Mouse (Mus musculus): ENCODE measurements around the gene Gm20388. TPM values are rescaled to one million over a fixed set of nuclear protein-coding genes. Genes with fewer than 3 reads are reported as not detected.

Gene Gm20388
- total RNA-seq, 1 experiment: 27.0 TPM

DNA sequence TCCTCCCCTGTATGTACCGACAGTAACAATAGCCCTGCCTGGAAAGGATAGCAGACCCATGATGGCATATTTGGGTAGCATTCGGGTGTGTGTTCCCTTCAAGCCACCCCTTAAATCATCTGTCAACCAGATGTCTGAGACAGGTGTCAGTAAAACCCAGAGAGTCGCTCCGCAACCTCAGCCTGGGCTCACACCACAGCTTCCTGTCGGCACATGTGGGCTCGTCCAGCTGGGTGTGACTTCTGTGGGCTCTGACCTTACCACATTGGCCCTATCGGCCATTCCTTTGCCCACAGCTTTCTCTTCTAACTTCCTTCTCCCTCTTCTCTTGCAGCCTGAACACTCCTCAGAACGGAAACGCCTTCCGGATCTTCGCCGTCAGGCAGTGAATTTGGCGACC, 139.3 kb downstream of the Gm20388 start:
- no peak overlapping the region for H3K4me3 ChIP-seq (ENCODE audit: insufficient read depth in 1 of 2, low read depth in 1 of 2, low read length in 2 of 2, poor library complexity in 1 of 2, severe bottlenecking in 1 of 2)
- in situ Hi-C loops (cut with MboI; ENCODE audit: low sequenced_read_pairs in 2 of 2, unreplicated experiment in 2 of 2): no loop called here
- H3K27ac ChIP-seq (ENCODE audit: insufficient read depth, low read depth, low read length, poor library complexity, severe bottlenecking): no peak overlapping the region
- TF ChIP-seq HCFC1 (IDR thresholded peaks at IDR 0.05; ENCODE audit: borderline replicate concordance, insufficient read depth, low read length) (no peak), ZC3H11A (IDR thresholded peaks at IDR 0.05; ENCODE audit: borderline replicate concordance, low read depth, low read length) (no peak), MAFK (IDR thresholded peaks at IDR 0.05; ENCODE audit: insufficient read depth, low read depth, low read length) (no peak), CHD2 (IDR thresholded peaks at IDR 0.05; ENCODE audit: low read depth, low read length) (no peak), ZNF384 (IDR thresholded peaks at IDR 0.05; ENCODE audit: low read depth, low read length) (no peak)
- DNase-seq (ENCODE audit: low read depth, low spot score): no peak
- H3K4me1 ChIP-seq (ENCODE audit: control insufficient read depth in 2 of 2, insufficient read depth in 2 of 2, low read length in 2 of 2, poor library complexity in 1 of 2): no peaks in the 10 kb centered on the region
- H3K9ac ChIP-seq (ENCODE audit: insufficient read depth, low read depth, low read length, poor library complexity, severe bottlenecking): no peak overlapping the region
- H3K36me3 ChIP-seq (ENCODE audit: control insufficient read depth, insufficient read depth, low read length, poor library complexity, severe bottlenecking): no peaks in the 10 kb centered on the region
- no peaks in the 10 kb centered on the region for H3K9me3 ChIP-seq (ENCODE audit: control insufficient read depth, insufficient read depth, low read depth, low read length)

DNA sequence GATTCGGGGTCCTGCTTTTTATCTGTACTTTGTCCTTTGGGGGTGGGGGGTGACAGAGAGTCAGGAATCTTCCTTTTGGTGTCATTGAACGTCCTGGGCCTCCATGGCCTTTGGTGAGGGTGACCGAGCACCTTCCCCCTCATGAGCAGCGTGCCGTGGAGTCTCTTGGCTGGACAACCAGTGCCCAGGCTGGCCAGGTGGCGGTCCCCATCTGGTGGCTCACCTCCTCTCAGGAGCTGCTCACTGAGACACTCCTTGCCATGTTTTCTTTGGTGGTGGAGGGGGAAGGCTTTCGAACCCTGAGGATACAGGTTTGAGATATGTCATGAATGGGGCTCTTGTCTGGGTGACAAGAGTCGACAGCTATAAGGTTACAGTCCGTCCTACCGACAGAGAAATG, 139.7 kb downstream of the Gm20388 start:
- in situ Hi-C loops (cut with MboI; ENCODE audit: low sequenced_read_pairs in 2 of 2, unreplicated experiment in 2 of 2): no loop called here
- H3K9ac ChIP-seq (ENCODE audit: insufficient read depth, low read depth, low read length, poor library complexity, severe bottlenecking): no peak overlapping the region
- TF ChIP-seq ZNF384 (IDR thresholded peaks at IDR 0.05; ENCODE audit: low read depth, low read length) (no peak), HCFC1 (IDR thresholded peaks at IDR 0.05; ENCODE audit: borderline replicate concordance, insufficient read depth, low read length) (no peak), MAFK (IDR thresholded peaks at IDR 0.05; ENCODE audit: insufficient read depth, low read depth, low read length) (no peak), ZC3H11A (IDR thresholded peaks at IDR 0.05; ENCODE audit: borderline replicate concordance, low read depth, low read length) (no peak), CHD2 (IDR thresholded peaks at IDR 0.05; ENCODE audit: low read depth, low read length) (no peak)
- H3K36me3 ChIP-seq (ENCODE audit: control insufficient read depth, insufficient read depth, low read length, poor library complexity, severe bottlenecking): no peaks in the 10 kb centered on the region
- DNase-seq (ENCODE audit: low read depth, low spot score): no peak
- no peaks in the 10 kb centered on the region for H3K9me3 ChIP-seq (ENCODE audit: control insufficient read depth, insufficient read depth, low read depth, low read length)
- no peaks in the 10 kb centered on the region for H3K4me1 ChIP-seq (ENCODE audit: control insufficient read depth in 2 of 2, insufficient read depth in 2 of 2, low read length in 2 of 2, poor library complexity in 1 of 2)
- H3K27ac ChIP-seq (ENCODE audit: insufficient read depth, low read depth, low read length, poor library complexity, severe bottlenecking): no peak overlapping the region
- H3K4me3 ChIP-seq (ENCODE audit: insufficient read depth in 1 of 2, low read depth in 1 of 2, low read length in 2 of 2, poor library complexity in 1 of 2, severe bottlenecking in 1 of 2): no peak overlapping the region

DNA sequence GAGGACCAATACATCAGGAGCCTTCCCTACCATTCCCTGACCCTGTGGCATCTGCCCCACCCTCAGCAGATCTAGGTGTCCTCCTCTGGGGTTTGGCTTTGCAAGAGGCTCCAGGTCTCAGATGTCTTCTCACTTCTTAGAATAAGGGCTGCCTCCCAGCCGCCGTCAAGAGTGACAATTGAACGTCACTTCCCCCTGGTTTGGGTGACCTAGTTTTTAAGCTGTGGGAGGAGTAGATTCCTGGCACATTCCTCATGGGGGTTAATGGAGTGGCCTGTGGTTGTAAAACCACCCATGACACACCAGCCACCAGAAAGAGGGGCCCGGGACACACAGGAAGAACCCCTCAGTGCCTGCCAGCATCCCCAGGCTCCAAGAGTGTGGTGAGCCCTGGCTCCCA, 140.4 kb downstream of the Gm20388 start:
- H3K27ac ChIP-seq (ENCODE audit: insufficient read depth, low read depth, low read length, poor library complexity, severe bottlenecking): no peak overlapping the region
- in situ Hi-C loops (cut with MboI; ENCODE audit: low sequenced_read_pairs in 2 of 2, unreplicated experiment in 2 of 2): no loop called here
- no peaks in the 10 kb centered on the region for H3K4me1 ChIP-seq (ENCODE audit: control insufficient read depth in 2 of 2, insufficient read depth in 2 of 2, low read length in 2 of 2, poor library complexity in 1 of 2)
- no peak for DNase-seq (ENCODE audit: low read depth, low spot score)
- TF ChIP-seq ZC3H11A (IDR thresholded peaks at IDR 0.05; ENCODE audit: borderline replicate concordance, low read depth, low read length) (no peak), HCFC1 (IDR thresholded peaks at IDR 0.05; ENCODE audit: borderline replicate concordance, insufficient read depth, low read length) (no peak), CHD2 (IDR thresholded peaks at IDR 0.05; ENCODE audit: low read depth, low read length) (no peak), MAFK (IDR thresholded peaks at IDR 0.05; ENCODE audit: insufficient read depth, low read depth, low read length) (no peak), ZNF384 (IDR thresholded peaks at IDR 0.05; ENCODE audit: low read depth, low read length) (no peak)
- H3K36me3 ChIP-seq (ENCODE audit: control insufficient read depth, insufficient read depth, low read length, poor library complexity, severe bottlenecking): no peaks in the 10 kb centered on the region
- no peaks in the 10 kb centered on the region for H3K9me3 ChIP-seq (ENCODE audit: control insufficient read depth, insufficient read depth, low read depth, low read length)
- H3K9ac ChIP-seq (ENCODE audit: insufficient read depth, low read depth, low read length, poor library complexity, severe bottlenecking): no peak overlapping the region
- H3K4me3 ChIP-seq (ENCODE audit: insufficient read depth in 1 of 2, low read depth in 1 of 2, low read length in 2 of 2, poor library complexity in 1 of 2, severe bottlenecking in 1 of 2): no peak overlapping the region

DNA sequence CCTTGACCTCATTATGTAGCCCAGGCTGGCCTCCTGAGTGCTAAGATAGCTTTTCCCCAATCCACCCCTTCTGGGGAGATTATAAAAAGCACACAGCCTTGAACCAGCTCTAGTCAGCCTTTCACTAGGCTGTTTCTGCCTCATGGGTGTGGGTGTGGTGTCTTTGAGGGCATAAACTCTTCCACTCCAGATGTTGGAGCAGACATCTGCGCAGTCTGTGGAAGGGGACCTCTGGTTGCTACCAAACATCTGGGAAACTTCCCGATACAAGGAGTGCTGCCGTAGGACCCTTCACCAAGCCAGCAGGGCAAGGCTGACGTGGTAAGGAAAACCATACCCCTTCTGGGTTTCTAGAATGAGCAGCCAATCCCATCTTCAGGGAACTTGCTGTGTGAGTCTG, 141.3 kb downstream of the Gm20388 start:
- H3K4me3 ChIP-seq (ENCODE audit: insufficient read depth in 1 of 2, low read depth in 1 of 2, low read length in 2 of 2, poor library complexity in 1 of 2, severe bottlenecking in 1 of 2): no peak overlapping the region
- no peak overlapping the region for H3K27ac ChIP-seq (ENCODE audit: insufficient read depth, low read depth, low read length, poor library complexity, severe bottlenecking)
- H3K36me3 ChIP-seq (ENCODE audit: control insufficient read depth, insufficient read depth, low read length, poor library complexity, severe bottlenecking): no peaks in the 10 kb centered on the region
- no peak for TF ChIP-seq ZC3H11A (IDR thresholded peaks at IDR 0.05; ENCODE audit: borderline replicate concordance, low read depth, low read length)
- TF ChIP-seq HCFC1 (IDR thresholded peaks at IDR 0.05; ENCODE audit: borderline replicate concordance, insufficient read depth, low read length): no peak
- no peak for TF ChIP-seq ZNF384 (IDR thresholded peaks at IDR 0.05; ENCODE audit: low read depth, low read length)
- no peak for TF ChIP-seq CHD2 (IDR thresholded peaks at IDR 0.05; ENCODE audit: low read depth, low read length)
- TF ChIP-seq MAFK (IDR thresholded peaks at IDR 0.05; ENCODE audit: insufficient read depth, low read depth, low read length): no peak
- in situ Hi-C loops (cut with MboI; ENCODE audit: low sequenced_read_pairs in 2 of 2, unreplicated experiment in 2 of 2): no loop called here
- no peaks in the 10 kb centered on the region for H3K4me1 ChIP-seq (ENCODE audit: control insufficient read depth in 2 of 2, insufficient read depth in 2 of 2, low read length in 2 of 2, poor library complexity in 1 of 2)
- no peak for DNase-seq (ENCODE audit: low read depth, low spot score)
- no peaks in the 10 kb centered on the region for H3K9me3 ChIP-seq (ENCODE audit: control insufficient read depth, insufficient read depth, low read depth, low read length)
- no peak overlapping the region for H3K9ac ChIP-seq (ENCODE audit: insufficient read depth, low read depth, low read length, poor library complexity, severe bottlenecking)

DNA sequence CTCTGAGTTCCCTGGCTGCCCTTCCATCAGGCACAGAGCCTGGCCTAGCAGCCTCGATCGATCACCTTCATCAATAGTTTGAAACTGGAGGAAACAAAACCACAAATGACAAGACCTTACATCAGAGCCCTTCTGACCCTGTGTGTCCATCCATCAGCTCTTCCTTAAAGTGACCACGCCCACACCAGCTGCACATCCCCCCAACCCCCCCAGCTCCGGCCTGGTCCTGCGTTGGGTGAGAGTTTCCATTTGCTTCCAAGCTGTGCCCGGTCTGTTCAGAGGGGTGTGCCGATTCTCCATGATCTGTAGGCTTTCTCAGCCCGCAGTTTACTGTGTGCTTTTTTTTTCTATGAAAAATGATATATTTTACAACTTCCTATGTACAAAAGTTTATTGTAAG, 141.7 kb downstream of the Gm20388 start:
- no peaks in the 10 kb centered on the region for H3K4me1 ChIP-seq (ENCODE audit: control insufficient read depth in 2 of 2, insufficient read depth in 2 of 2, low read length in 2 of 2, poor library complexity in 1 of 2)
- H3K4me3 ChIP-seq (ENCODE audit: insufficient read depth in 1 of 2, low read depth in 1 of 2, low read length in 2 of 2, poor library complexity in 1 of 2, severe bottlenecking in 1 of 2): no peak overlapping the region
- no peak overlapping the region for H3K27ac ChIP-seq (ENCODE audit: insufficient read depth, low read depth, low read length, poor library complexity, severe bottlenecking)
- DNase-seq (ENCODE audit: low read depth, low spot score): no peak
- TF ChIP-seq MAFK (IDR thresholded peaks at IDR 0.05; ENCODE audit: insufficient read depth, low read depth, low read length) (no peak), CHD2 (IDR thresholded peaks at IDR 0.05; ENCODE audit: low read depth, low read length) (no peak), ZNF384 (IDR thresholded peaks at IDR 0.05; ENCODE audit: low read depth, low read length) (no peak), ZC3H11A (IDR thresholded peaks at IDR 0.05; ENCODE audit: borderline replicate concordance, low read depth, low read length) (no peak), HCFC1 (IDR thresholded peaks at IDR 0.05; ENCODE audit: borderline replicate concordance, insufficient read depth, low read length) (no peak)
- H3K9me3 ChIP-seq (ENCODE audit: control insufficient read depth, insufficient read depth, low read depth, low read length): no peaks in the 10 kb centered on the region
- in situ Hi-C loops (cut with MboI; ENCODE audit: low sequenced_read_pairs in 2 of 2, unreplicated experiment in 2 of 2): no loop called here
- no peak overlapping the region for H3K9ac ChIP-seq (ENCODE audit: insufficient read depth, low read depth, low read length, poor library complexity, severe bottlenecking)
- no peaks in the 10 kb centered on the region for H3K36me3 ChIP-seq (ENCODE audit: control insufficient read depth, insufficient read depth, low read length, poor library complexity, severe bottlenecking)
